Mouse (Mus musculus): ENCODE measurements around the gene Apol7a. TPM values are rescaled to one million over a fixed set of nuclear protein-coding genes. Genes with fewer than 3 reads are reported as not detected.
"Not testable (repeated sequence)": the region's sequence is repeated elsewhere in the genome, so short reads cannot be mapped to it uniquely, and the experiment has no call there.

The Apol7a gene
- polyA plus RNA-seq (2012) = not detected in 2 replicates

DNA sequence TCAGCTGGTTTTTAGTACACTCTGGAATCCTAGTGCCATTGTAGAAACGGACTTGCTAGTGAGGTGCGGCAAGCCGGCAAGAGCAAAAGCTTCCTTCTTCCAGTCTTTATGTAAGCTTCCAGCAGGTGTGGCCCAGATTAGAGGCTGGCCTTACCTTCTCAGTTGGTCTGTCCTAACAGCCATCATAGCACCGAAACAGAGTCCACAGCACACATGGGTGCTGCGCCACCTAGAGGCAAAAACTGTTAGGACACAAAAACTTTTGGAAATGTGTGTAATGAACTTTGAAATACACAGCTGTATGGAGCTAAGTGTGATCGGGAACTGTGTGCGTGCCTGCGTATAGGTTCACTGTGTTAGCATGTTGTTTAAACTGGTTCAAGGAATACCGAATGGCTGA, at the start of gene Apol7a:
TSS of gene Apol7a (minus strand) at position 84 of the 400 bp plus-strand sequence.
- H3K4me3 ChIP-seq (replicated peaks); H3K9me3 ChIP-seq (ENCODE audit: control insufficient read depth, low read length); H3K4me1 ChIP-seq (ENCODE audit: control insufficient read depth); H3K27me3 ChIP-seq (ENCODE audit: control insufficient read depth); H3K36me3 ChIP-seq (ENCODE audit: control insufficient read depth): not testable (repeated sequence)

GRCm38 (mm10) chr15:77447392-77447791, 48.5 kb upstream of the Apol7a start, which contains the start of gene Apol7b:
Apol7b (minus strand) TSS chr15:77447492.
- H3K27me3 ChIP-seq (ENCODE audit: control insufficient read depth); H3K9me3 ChIP-seq (ENCODE audit: control insufficient read depth, low read length); H3K4me1 ChIP-seq (ENCODE audit: control insufficient read depth); H3K4me3 ChIP-seq (replicated peaks); H3K36me3 ChIP-seq (ENCODE audit: control insufficient read depth): not testable (repeated sequence)

GRCm38 (mm10) chr15:77445668-77446067, 46.8 kb upstream of the Apol7a start:
- not testable (repeated sequence) for H3K9me3 ChIP-seq (ENCODE audit: control insufficient read depth, low read length); H3K4me3 ChIP-seq (replicated peaks); H3K36me3 ChIP-seq (ENCODE audit: control insufficient read depth); H3K27me3 ChIP-seq (ENCODE audit: control insufficient read depth); H3K4me1 ChIP-seq (ENCODE audit: control insufficient read depth)

- H3K4me3 ChIP-seq (replicated peaks); H3K9me3 ChIP-seq (ENCODE audit: control insufficient read depth, low read length); H3K4me1 ChIP-seq (ENCODE audit: control insufficient read depth); H3K36me3 ChIP-seq (ENCODE audit: control insufficient read depth); H3K27me3 ChIP-seq (ENCODE audit: control insufficient read depth): not testable (repeated sequence)
Observed at GRCm38 (mm10) chr15:77444746-77445145, 45.8 kb upstream of the Apol7a start.

GRCm38 (mm10) chr15:77428690-77429448, 30.0 kb upstream of the Apol7a start:
- H3K4me3 ChIP-seq (replicated peaks); H3K9me3 ChIP-seq (ENCODE audit: control insufficient read depth, low read length); H3K36me3 ChIP-seq (ENCODE audit: control insufficient read depth): not testable (repeated sequence)

GRCm38 (mm10) chr15:77422925-77423324, 24.0 kb upstream of the Apol7a start:
- H3K27me3 ChIP-seq (ENCODE audit: control insufficient read depth); H3K36me3 ChIP-seq (ENCODE audit: control insufficient read depth); H3K9me3 ChIP-seq (ENCODE audit: control insufficient read depth, low read length); H3K4me3 ChIP-seq (replicated peaks); H3K4me1 ChIP-seq (ENCODE audit: control insufficient read depth): not testable (repeated sequence)

More at GRCm38 (mm10) chr15:77428690-77429448, 30.0 kb upstream of the Apol7a start:
- not testable (repeated sequence) for H3K4me1 ChIP-seq (ENCODE audit: control insufficient read depth); H3K27me3 ChIP-seq (ENCODE audit: control insufficient read depth)

DNA sequence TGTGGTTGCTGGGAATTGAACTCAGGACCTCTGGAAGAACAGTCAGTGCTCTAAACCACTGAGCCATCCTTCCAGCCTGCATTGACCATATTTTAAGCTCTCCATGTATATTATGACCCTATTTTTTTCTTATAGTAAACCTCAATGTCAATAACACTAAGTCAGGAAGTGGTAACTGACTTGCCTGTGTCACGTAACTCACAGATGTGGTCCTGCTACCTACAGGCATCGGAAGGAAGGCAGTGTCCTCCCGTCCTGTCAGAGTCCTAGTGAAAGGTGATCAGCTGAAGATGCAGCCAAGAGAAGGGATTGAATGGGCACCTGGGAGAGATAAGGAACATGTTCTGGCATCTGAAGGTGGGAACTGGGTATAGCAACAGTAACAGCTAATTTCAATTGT, 20.7 kb upstream of the Apol7a start:
- H3K9me3 ChIP-seq (ENCODE audit: control insufficient read depth, low read length); H3K27me3 ChIP-seq (ENCODE audit: control insufficient read depth); H3K4me3 ChIP-seq (replicated peaks); H3K36me3 ChIP-seq (ENCODE audit: control insufficient read depth); H3K4me1 ChIP-seq (ENCODE audit: control insufficient read depth): not testable (repeated sequence)

GRCm38 (mm10) chr15:77416655-77417333, 17.9 kb upstream of the Apol7a start:
- H3K36me3 ChIP-seq (ENCODE audit: control insufficient read depth); H3K9me3 ChIP-seq (ENCODE audit: control insufficient read depth, low read length); H3K4me3 ChIP-seq (replicated peaks); H3K27me3 ChIP-seq (ENCODE audit: control insufficient read depth); H3K4me1 ChIP-seq (ENCODE audit: control insufficient read depth): not testable (repeated sequence)

GRCm38 (mm10) chr15:77415653-77416052, 16.7 kb upstream of the Apol7a start:
- not testable (repeated sequence) for H3K4me3 ChIP-seq (replicated peaks); H3K27me3 ChIP-seq (ENCODE audit: control insufficient read depth); H3K9me3 ChIP-seq (ENCODE audit: control insufficient read depth, low read length); H3K4me1 ChIP-seq (ENCODE audit: control insufficient read depth); H3K36me3 ChIP-seq (ENCODE audit: control insufficient read depth)

DNA sequence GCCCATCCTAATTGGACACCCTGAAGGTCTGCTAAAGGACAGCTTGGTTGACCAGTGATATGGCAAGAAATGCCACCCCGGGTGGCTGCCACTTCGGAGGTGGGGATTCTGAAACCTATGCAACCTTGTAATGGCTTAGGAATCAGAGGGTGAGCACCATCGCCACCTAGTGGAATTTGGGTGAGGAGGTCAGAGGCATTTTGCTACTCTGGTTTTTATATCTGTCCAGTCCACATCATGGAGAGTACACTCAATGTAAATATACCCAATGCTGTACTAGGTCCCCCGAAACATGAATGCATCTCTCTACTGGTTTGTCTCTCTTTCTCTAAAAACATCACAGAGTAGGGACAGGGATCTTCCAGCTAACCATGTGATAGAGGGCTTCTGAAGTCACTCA, 13.8 kb upstream of the Apol7a start:
- H3K4me3 ChIP-seq (replicated peaks); H3K36me3 ChIP-seq (ENCODE audit: control insufficient read depth); H3K27me3 ChIP-seq (ENCODE audit: control insufficient read depth); H3K4me1 ChIP-seq (ENCODE audit: control insufficient read depth); H3K9me3 ChIP-seq (ENCODE audit: control insufficient read depth, low read length): not testable (repeated sequence)

GRCm38 (mm10) chr15:77411035-77411434, 12.1 kb upstream of the Apol7a start, which contains the start of gene Apol9a:
Apol9a (minus strand) TSS chr15:77411135.
- not testable (repeated sequence) for H3K36me3 ChIP-seq (ENCODE audit: control insufficient read depth); H3K9me3 ChIP-seq (ENCODE audit: control insufficient read depth, low read length); H3K27me3 ChIP-seq (ENCODE audit: control insufficient read depth); H3K4me3 ChIP-seq (replicated peaks); H3K4me1 ChIP-seq (ENCODE audit: control insufficient read depth)

DNA sequence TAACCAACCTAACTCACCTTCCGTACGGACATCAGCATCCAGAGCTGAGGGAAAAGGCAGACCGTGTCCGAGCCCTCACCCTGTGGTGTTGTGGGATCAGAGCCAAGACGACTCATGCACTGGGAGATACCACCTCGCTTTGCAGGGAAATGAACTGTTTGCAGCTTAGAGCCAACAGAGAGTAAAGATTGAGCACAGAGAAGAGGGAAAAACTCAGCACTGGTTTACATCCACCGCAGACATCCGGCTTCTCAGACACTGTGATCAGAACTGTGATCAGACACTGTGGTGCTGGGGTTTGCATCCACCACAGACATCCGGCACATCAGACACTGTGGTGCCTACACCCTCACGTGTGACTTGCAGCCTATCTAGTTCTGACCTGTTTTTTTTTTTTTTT, 7.5 kb upstream of the Apol7a start:
- not testable (repeated sequence) for H3K4me1 ChIP-seq (ENCODE audit: control insufficient read depth); H3K27me3 ChIP-seq (ENCODE audit: control insufficient read depth); H3K36me3 ChIP-seq (ENCODE audit: control insufficient read depth); H3K4me3 ChIP-seq (replicated peaks); H3K9me3 ChIP-seq (ENCODE audit: control insufficient read depth, low read length)

GRCm38 (mm10) chr15:77397450-77398132, 1.3 kb downstream of the Apol7a start:
- not testable (repeated sequence) for H3K36me3 ChIP-seq (ENCODE audit: control insufficient read depth); H3K4me1 ChIP-seq (ENCODE audit: control insufficient read depth); H3K4me3 ChIP-seq (replicated peaks); H3K27me3 ChIP-seq (ENCODE audit: control insufficient read depth); H3K9me3 ChIP-seq (ENCODE audit: control insufficient read depth, low read length)

- H3K27me3 ChIP-seq (ENCODE audit: control insufficient read depth); H3K36me3 ChIP-seq (ENCODE audit: control insufficient read depth); H3K4me3 ChIP-seq (replicated peaks); H3K9me3 ChIP-seq (ENCODE audit: control insufficient read depth, low read length); H3K4me1 ChIP-seq (ENCODE audit: control insufficient read depth): not testable (repeated sequence)
Observed at GRCm38 (mm10) chr15:77393832-77394231, 5.1 kb downstream of the Apol7a start.

All from erythroblast, embryonic 14.5 days (primary cell).